Mouse (Mus musculus) heart, embryonic 15.5 days (tissue): ENCODE data around the gene Cep57l1. TPM values are rescaled to one million over a fixed set of nuclear protein-coding genes. Genes with fewer than 3 reads are reported as not detected.

ENCODE experiments used
- ATAC-seq: fragments of 200-750 bp; cut with Nextera tagmentation; replicated peaks from 2 replicates; pipeline ENCODE4 v1.8.0; 2017; ENCODE audit warnings: low read depth, moderate TSS enrichment; ENCODE audit not compliant: insufficient number of reproducible peaks, insufficient read depth, low FRiP score
- H3K27ac ChIP-seq: fragments of 300-500 bp; sonication (generic); 2 replicates; pipeline ENCODE4 v1.5.1; 2015; ENCODE audit warnings: mild to moderate bottlenecking, inconsistent platforms
- H3K27me3 ChIP-seq: fragments of 300-500 bp; sonication (generic); 2 replicates; pipeline ENCODE4 v1.6.1; 2015; ENCODE audit warnings: inconsistent platforms
- H3K36me3 ChIP-seq: fragments of 300-500 bp; sonication (generic); 2 replicates; pipeline ENCODE4 v1.6.1; 2015; ENCODE audit warnings: mild to moderate bottlenecking, inconsistent platforms
- H3K4me1 ChIP-seq: fragments of 300-500 bp; sonication (generic); replicated peaks from 2 replicates; pipeline ENCODE4 v1.6.1; 2015; ENCODE audit warnings: inconsistent platforms
- H3K4me2 ChIP-seq: fragments of 300-500 bp; sonication (generic); 2 replicates; pipeline ENCODE4 v1.6.1; 2015; ENCODE audit warnings: inconsistent platforms, mild to moderate bottlenecking, moderate library complexity
- H3K4me3 ChIP-seq: fragments of 300-500 bp; sonication (generic); 2 replicates; pipeline ENCODE4 v1.5.1; 2015; ENCODE audit warnings: mild to moderate bottlenecking, inconsistent platforms
- H3K9ac ChIP-seq: fragments of 300-500 bp; sonication (generic); 2 replicates; pipeline ENCODE4 v1.6.1; 2015; ENCODE audit warnings: mild to moderate bottlenecking, inconsistent platforms
- H3K9me3 ChIP-seq: fragments of 300-500 bp; sonication (generic); replicated peaks from 2 replicates; pipeline ENCODE4 v1.6.1; 2016; ENCODE audit warnings: inconsistent platforms
- WGBS: fragments of 180-500 bp; shearing (Covaris S2); methylation state at CpG from one replicate; pipeline ENCODE4 v1.1.7; 2015; ENCODE audit warnings: mixed read lengths; 5-methylcytosine and 5-hydroxymethylcytosine counted together
- polyA plus RNA-seq: library from polyadenylated mRNA; unstranded; fragments of >200 nt; fragmentation: Nextera tagmentation; extraction: Ambion mirVana; gene quantifications from 2 replicates; pipeline ENCODE4 v1.2.1, GENCODE M21; 2015

Gene Cep57l1
- polyA plus RNA-seq, 1 experiment from 2014 or later: 20.0 TPM

- Histone ChIP-seq H3K4me2 (no peak overlapping the region), H3K4me3 (no peak overlapping the region), H3K4me1 (peaks cover 33% of the 10 kb centered on the region), H3K27me3 (no peaks in the 10 kb centered on the region), H3K9me3 (no peaks in the 10 kb centered on the region), H3K27ac (no peak overlapping the region), H3K9ac (no peak overlapping the region), H3K36me3 (no peaks in the 10 kb centered on the region)
- WGBS: 64% methylated on average over 5 of the region's 5 CpGs
- no peak for ATAC-seq
These were observed 6.8 kb upstream of the Cep57l1 start for GRCm38 (mm10) chr10:41816516-41816915.

DNA sequence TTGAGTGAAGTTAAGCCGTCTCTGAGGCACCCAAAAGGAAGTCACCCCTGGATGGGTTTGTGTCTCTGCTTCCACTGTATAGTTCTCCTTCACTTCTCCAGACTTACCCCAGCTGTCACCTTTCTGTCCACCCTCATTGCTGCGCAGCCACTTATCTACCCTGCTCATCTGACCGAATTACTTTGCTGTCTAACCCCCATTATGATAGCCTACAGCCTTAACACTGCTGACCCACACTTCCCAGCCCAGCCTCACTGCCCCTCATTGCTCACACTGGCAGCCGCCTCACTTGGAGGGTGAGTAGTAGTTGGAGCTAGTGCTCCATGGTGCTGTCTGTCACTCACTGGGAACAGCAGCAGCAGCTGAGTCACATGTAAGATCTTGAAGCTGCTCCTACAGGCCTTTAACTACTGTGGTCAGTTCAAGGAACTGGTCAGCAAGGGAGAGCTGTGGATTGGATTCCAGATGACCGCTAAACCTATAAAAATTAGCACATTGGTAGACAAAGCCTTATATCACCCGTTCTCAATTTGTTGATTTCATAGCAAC is 4.7 kb upstream of the Cep57l1 start:
- no peak for ATAC-seq
- 0 out of 2 replicates have a peak overlapping the region, but pooled peaks have one; percentile 6 for H3K9ac ChIP-seq
- no peak overlapping the region for H3K4me2 ChIP-seq

GRCm38 (mm10) chr10:41812566-41812965 is 2.9 kb upstream of the Cep57l1 start:
- Histone ChIP-seq H3K4me1 (peaks cover 33% of the 10 kb centered on the region), H3K36me3 (no peaks in the 10 kb centered on the region), H3K4me2 (peak overlapping the region; percentile 75), H3K9me3 (no peaks in the 10 kb centered on the region; the same call in 1 of the 2 replicates), H3K9ac (no peak overlapping the region; the same call in 1 of the 2 replicates), H3K27ac (no peak overlapping the region), H3K4me3 (peak overlapping the region; percentile 44), H3K27me3 (no peaks in the 10 kb centered on the region)
- 52% methylated on average over 6 of the region's 6 CpGs for WGBS
- ATAC-seq: no peak

More for the DNA sequence above, 4.7 kb upstream of the Cep57l1 start:
- no peak overlapping the region for H3K27ac ChIP-seq
- no peaks in the 10 kb centered on the region for H3K27me3 ChIP-seq
- WGBS: 77% methylated on average over 6 of the region's 6 CpGs
- H3K36me3 ChIP-seq: no peaks in the 10 kb centered on the region
- no peaks in the 10 kb centered on the region for H3K9me3 ChIP-seq
- H3K4me1 ChIP-seq: peaks cover 29% of the 10 kb centered on the region
- H3K4me3 ChIP-seq: no peak overlapping the region

DNA sequence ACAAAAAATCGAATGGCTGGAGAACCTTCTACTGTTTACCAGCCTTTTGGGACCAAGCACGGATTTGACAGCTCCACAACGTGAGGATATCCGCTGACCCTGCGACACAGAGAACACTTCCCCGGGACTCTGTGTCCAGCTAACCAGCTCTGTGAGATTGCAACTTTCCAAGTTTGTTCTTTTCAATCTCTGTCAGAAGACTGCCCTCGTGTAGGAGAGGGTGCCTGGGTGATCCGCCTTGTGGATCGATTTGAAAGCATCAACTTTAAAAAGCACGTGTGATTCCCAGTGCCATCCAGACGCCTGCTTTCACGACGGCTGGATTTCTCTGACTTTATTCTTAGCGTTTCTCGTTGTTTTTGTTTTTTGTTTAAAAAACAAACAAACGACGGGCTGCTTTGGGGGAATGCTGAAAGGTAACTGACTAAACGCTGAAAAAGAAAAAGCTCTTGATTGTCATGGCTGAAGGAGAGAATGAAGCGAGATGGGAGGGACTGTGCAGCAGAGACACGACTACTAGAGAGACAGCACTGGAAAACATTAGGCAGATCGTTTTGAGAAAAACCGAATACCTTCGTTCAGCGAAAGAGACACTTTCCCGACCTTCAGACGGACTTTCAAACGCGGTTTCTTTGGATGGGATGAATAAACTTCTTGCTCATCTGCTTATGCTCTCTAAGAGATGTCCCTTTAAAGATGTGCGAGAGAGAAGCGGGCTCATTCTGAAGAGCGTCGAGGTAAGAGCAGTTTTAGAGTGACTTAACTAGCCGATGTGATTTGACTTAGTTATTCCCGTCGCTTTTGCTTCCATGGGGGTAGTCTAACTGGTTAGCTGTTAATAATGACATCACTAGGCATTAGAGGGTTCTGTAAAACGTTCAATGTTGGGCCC is 1.1 kb upstream of the Cep57l1 start:
- Histone ChIP-seq H3K36me3 (no peaks in the 10 kb centered on the region), H3K27me3 (no peaks in the 10 kb centered on the region), H3K4me3 (peak overlapping the region; percentile 83), H3K27ac (peak overlapping the region; percentile 99), H3K9ac (peak overlapping the region; percentile 83), H3K4me2 (peak overlapping the region; percentile 75), H3K4me1 (peaks cover 30% of the 10 kb centered on the region), H3K9me3 (no peaks in the 10 kb centered on the region; the same call in 1 of the 2 replicates)
- WGBS: under 1% methylated on average over 36 of the region's 36 CpGs
- no peak for ATAC-seq

GRCm38 (mm10) chr10:41809080-41809770 is 446 bp downstream of the Cep57l1 start:
- peak overlapping the region; percentile 99 for H3K27ac ChIP-seq
- 2% methylated on average over 25 of the region's 25 CpGs for WGBS
- peak; percentile 70 for ATAC-seq
- peak overlapping the region; percentile 83 for H3K9ac ChIP-seq
- H3K9me3 ChIP-seq: no peaks in the 10 kb centered on the region; the same call in 1 of the 2 replicates
- peak overlapping the region; percentile 75 for H3K4me2 ChIP-seq
- H3K4me3 ChIP-seq: peak overlapping the region; percentile 83
- peaks cover 25% of the 10 kb centered on the region for H3K4me1 ChIP-seq
- no peaks in the 10 kb centered on the region for H3K27me3 ChIP-seq
- H3K36me3 ChIP-seq: no peaks in the 10 kb centered on the region

GRCm38 (mm10) chr10:41805729-41806355 is 3.8 kb downstream of the Cep57l1 start:
- H3K4me1 ChIP-seq: peaks cover 3% of the 10 kb centered on the region; the same call in 1 of the 2 replicates
- ATAC-seq: no peak
- H3K4me2 ChIP-seq: no peak overlapping the region
- no peaks in the 10 kb centered on the region for H3K27me3 ChIP-seq
- 89% methylated on average over 2 of the region's 2 CpGs for WGBS
- H3K9me3 ChIP-seq: no peaks in the 10 kb centered on the region; the same call in 1 of the 2 replicates
- H3K36me3 ChIP-seq: peaks cover 22% of the 10 kb centered on the region
- H3K4me3 ChIP-seq: no peak overlapping the region
- no peak overlapping the region for H3K27ac ChIP-seq
- no peak overlapping the region for H3K9ac ChIP-seq

DNA sequence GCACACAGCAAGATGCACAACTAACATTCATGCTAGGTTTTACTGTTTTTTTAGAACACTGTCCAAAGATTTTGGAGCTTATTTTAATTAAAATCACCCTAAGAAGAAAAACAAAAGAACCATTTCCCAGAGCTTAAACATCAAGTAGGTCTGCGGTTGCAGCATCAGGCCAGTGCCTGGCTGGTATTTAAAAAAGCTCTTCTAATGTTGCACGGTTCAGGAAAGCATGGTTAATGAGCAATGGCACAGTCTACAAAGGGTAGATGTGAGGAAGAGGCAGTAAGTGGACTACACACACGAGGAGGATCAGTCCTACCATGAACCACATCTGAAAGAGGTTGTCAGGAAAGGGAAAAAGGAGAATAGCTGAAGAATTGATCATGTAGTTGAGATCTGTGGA is 5.0 kb downstream of the Cep57l1 start:
- Histone ChIP-seq H3K27me3 (no peaks in the 10 kb centered on the region), H3K27ac (no peak overlapping the region), H3K9ac (no peak overlapping the region), H3K4me3 (no peak overlapping the region), H3K36me3 (peaks cover 33% of the 10 kb centered on the region), H3K4me1 (peaks cover 3% of the 10 kb centered on the region; the same call in 1 of the 2 replicates), H3K4me2 (no peak overlapping the region), H3K9me3 (no peaks in the 10 kb centered on the region; the same call in 1 of the 2 replicates)
- no peak for ATAC-seq
- WGBS: 93% methylated on average over 3 of the region's 3 CpGs

- WGBS: 97% methylated on average over 8 of the region's 8 CpGs
- H3K4me1 ChIP-seq: no peaks in the 10 kb centered on the region
- ATAC-seq: no peak
- no peak overlapping the region for H3K4me3 ChIP-seq
- H3K27ac ChIP-seq: no peak overlapping the region
- H3K9me3 ChIP-seq: no peaks in the 10 kb centered on the region; the same call in 1 of the 2 replicates
- H3K9ac ChIP-seq: no peak overlapping the region
- H3K27me3 ChIP-seq: no peaks in the 10 kb centered on the region
- peaks cover 37% of the 10 kb centered on the region for H3K36me3 ChIP-seq
- no peak overlapping the region for H3K4me2 ChIP-seq
These were observed 6.2 kb downstream of the Cep57l1 start for GRCm38 (mm10) chr10:41803467-41803866.

GRCm38 (mm10) chr10:41797253-41797652 is 12.4 kb downstream of the Cep57l1 start:
- no peak for ATAC-seq
- no peak overlapping the region for H3K9ac ChIP-seq
- no peak overlapping the region for H3K4me2 ChIP-seq
- H3K4me3 ChIP-seq: no peak overlapping the region
- no peak overlapping the region for H3K27ac ChIP-seq
- H3K4me1 ChIP-seq: no peaks in the 10 kb centered on the region
- peaks cover 34% of the 10 kb centered on the region for H3K36me3 ChIP-seq
- 96% methylated on average over 8 of the region's 8 CpGs for WGBS
- H3K9me3 ChIP-seq: no peaks in the 10 kb centered on the region; the same call in 1 of the 2 replicates
- H3K27me3 ChIP-seq: no peaks in the 10 kb centered on the region

DNA sequence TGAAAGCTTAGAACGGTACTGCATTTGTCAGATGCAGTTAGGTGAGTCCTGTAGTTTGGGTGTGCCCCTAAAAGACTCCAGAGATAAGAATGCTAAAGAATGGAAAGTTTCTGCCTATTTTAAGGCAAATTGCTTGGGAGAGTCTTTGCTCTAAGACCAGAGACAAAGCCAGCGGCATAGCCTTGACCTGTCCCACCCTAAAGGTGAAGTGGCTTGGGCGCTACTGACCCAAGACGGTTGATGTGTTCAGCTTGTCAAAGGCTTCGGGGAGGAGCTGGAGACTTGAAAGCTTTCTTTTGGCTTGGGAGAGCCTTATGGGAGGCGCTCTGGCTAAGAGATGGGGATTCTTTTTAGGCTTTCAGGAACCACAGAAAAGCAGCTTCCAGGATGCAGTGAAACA is 17.3 kb downstream of the Cep57l1 start:
- H3K9ac ChIP-seq: no peak overlapping the region
- no peak overlapping the region for H3K4me3 ChIP-seq
- no peak overlapping the region for H3K27ac ChIP-seq
- WGBS: 92% methylated on average over 6 of the region's 6 CpGs
- H3K4me1 ChIP-seq: no peaks in the 10 kb centered on the region
- no peaks in the 10 kb centered on the region for H3K9me3 ChIP-seq
- H3K4me2 ChIP-seq: no peak overlapping the region
- no peak for ATAC-seq
- no peaks in the 10 kb centered on the region for H3K36me3 ChIP-seq
- no peaks in the 10 kb centered on the region for H3K27me3 ChIP-seq

DNA sequence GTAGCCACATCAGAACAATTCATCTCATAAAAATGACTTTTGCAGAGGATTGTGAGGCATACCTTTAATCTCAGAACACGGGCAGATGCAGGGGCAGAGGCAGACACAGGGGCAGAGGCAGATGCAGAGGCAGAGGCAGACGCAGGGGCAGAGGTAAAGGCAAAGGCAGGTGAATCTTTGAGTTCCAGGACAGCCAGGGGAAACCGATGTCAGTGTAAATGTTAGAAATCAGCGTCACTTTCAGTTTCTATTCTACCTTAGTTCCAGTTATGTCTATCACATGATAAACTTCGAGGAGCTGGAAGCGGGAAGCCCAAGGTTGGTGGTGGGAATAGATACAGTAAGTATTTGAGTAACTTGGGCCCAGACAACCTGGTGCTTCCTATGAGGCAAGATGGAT is 42.4 kb downstream of the Cep57l1 start:
- Histone ChIP-seq H3K4me3 (no peak overlapping the region), H3K27me3 (no peaks in the 10 kb centered on the region), H3K4me1 (peaks cover 2% of the 10 kb centered on the region; the same call in 1 of the 2 replicates), H3K4me2 (no peak overlapping the region), H3K27ac (no peak overlapping the region), H3K36me3 (no peaks in the 10 kb centered on the region), H3K9me3 (no peaks in the 10 kb centered on the region), H3K9ac (no peak overlapping the region)
- ATAC-seq: no peak
- 88% methylated on average over 6 of the region's 6 CpGs for WGBS
